Mouse (Mus musculus) left cerebral cortex, adult 8-10 months (tissue): Measurements from ENCODE around the gene Esam. TPM values are rescaled to one million over a fixed set of nuclear protein-coding genes. Genes with fewer than 3 reads are reported as not detected.

Experiments used
- DNase-seq, 2 experiments: peaks; one replicate each; pipeline ENCODE4 v3.0.0; 2022; ENCODE audit warnings: low spot score in 2 of 2
- total RNA-seq, 4 experiments: library from RNA; stranded (reverse); gene quantifications; 2 replicates each; pipeline ENCODE4 v1.2.4; 2022

Gene Esam
- total RNA-seq, 4 experiments from 2014 or later: 16.1 to 20.5 (median 16.6) TPM

GRCm38 (mm10) chr9:37530031-37530887 is 2.4 kb downstream of the Esam start:
- no peak for DNase-seq

- no peak for DNase-seq
Observed at GRCm38 (mm10) chr9:37530888-37531705, 3.2 kb downstream of the Esam start.

GRCm38 (mm10) chr9:37536851-37537250 is 9.0 kb downstream of the Esam start:
- no peak for DNase-seq

GRCm38 (mm10) chr9:37537658-37538250 is 9.9 kb downstream of the Esam start:
- no peak for DNase-seq

GRCm38 (mm10) chr9:37539170-37540025 is 11.5 kb downstream of the Esam start, which contains the start of gene Vsig2:
Gene Vsig2 (plus strand): TSS chr9:37539255.
- no peak for DNase-seq

- DNase-seq: no peak
Observed at GRCm38 (mm10) chr9:37540226-37540625, 12.3 kb downstream of the Esam start.

- no peak for DNase-seq
Observed at GRCm38 (mm10) chr9:37540701-37541575, 13.1 kb downstream of the Esam start.

- no peak for DNase-seq
Observed at GRCm38 (mm10) chr9:37541851-37542642, 14.2 kb downstream of the Esam start.

- no peak for DNase-seq
Observed at GRCm38 (mm10) chr9:37543869-37544440, 16.1 kb downstream of the Esam start.

GRCm38 (mm10) chr9:37544447-37545165 is 16.7 kb downstream of the Esam start:
- DNase-seq: no peak

- no peak for DNase-seq
Observed at GRCm38 (mm10) chr9:37545166-37545610, 17.3 kb downstream of the Esam start.

GRCm38 (mm10) chr9:37545847-37546452 is 18.1 kb downstream of the Esam start:
- no peak for DNase-seq

- no peak for DNase-seq
Observed at GRCm38 (mm10) chr9:37546889-37547288, 19.0 kb downstream of the Esam start.

- DNase-seq: no peak
Observed at GRCm38 (mm10) chr9:37550435-37550834, 22.6 kb downstream of the Esam start.

- no peak for DNase-seq
Observed at GRCm38 (mm10) chr9:37551751-37552531, 24.1 kb downstream of the Esam start.

GRCm38 (mm10) chr9:37552536-37553293 is 24.8 kb downstream of the Esam start, which contains the start of gene Nrgn:
Gene Nrgn (minus strand): TSS chr9:37552904.
- peak in 1 of 2 experiments; percentile 93 for DNase-seq
